Mouse (Mus musculus) heart, embryonic 13.5 days (tissue): ENCODE results near the gene Ddah1. TPM values are rescaled to one million over a fixed set of nuclear protein-coding genes. Genes with fewer than 3 reads are reported as not detected.
"Not testable (repeated sequence)": the region's sequence is repeated elsewhere in the genome, so short reads cannot be mapped to it uniquely, and the experiment has no call there.

Experiments used
- ATAC-seq: fragments of 200-750 bp; cut with Nextera tagmentation; 2 replicates; pipeline ENCODE4 v1.8.0; 2017; ENCODE audit warnings: moderate TSS enrichment; ENCODE audit not compliant: insufficient number of reproducible peaks, low FRiP score, low TSS enrichment; ENCODE audit errors: extremely low read depth
- H3K27ac ChIP-seq: fragments of 300-500 bp; sonication (generic); replicated peaks from 2 replicates; pipeline ENCODE4 v1.5.1; 2015; ENCODE audit warnings: moderate library complexity, mild to moderate bottlenecking, inconsistent platforms
- H3K27me3 ChIP-seq: fragments of 300-500 bp; sonication (generic); replicated peaks from 2 replicates; pipeline ENCODE4 v1.6.1; 2015; ENCODE audit warnings: mild to moderate bottlenecking, inconsistent platforms
- H3K36me3 ChIP-seq: fragments of 300-500 bp; sonication (generic); 2 replicates; pipeline ENCODE4 v1.6.1; 2015; ENCODE audit warnings: mild to moderate bottlenecking, inconsistent platforms
- H3K4me1 ChIP-seq: fragments of 300-500 bp; sonication (generic); 2 replicates; pipeline ENCODE4 v1.6.1; 2015; ENCODE audit warnings: inconsistent platforms
- H3K4me2 ChIP-seq: fragments of 300-500 bp; sonication (generic); 2 replicates; pipeline ENCODE4 v1.6.1; 2015; ENCODE audit warnings: inconsistent platforms, mild to moderate bottlenecking, moderate library complexity
- H3K4me3 ChIP-seq: fragments of 300-500 bp; sonication (generic); 2 replicates; pipeline ENCODE4 v1.5.1; 2015; ENCODE audit warnings: moderate library complexity, mild to moderate bottlenecking, inconsistent platforms
- H3K9ac ChIP-seq: fragments of 300-500 bp; sonication (generic); 2 replicates; pipeline ENCODE4 v1.6.1; 2015; ENCODE audit warnings: inconsistent platforms, mild to moderate bottlenecking, moderate library complexity
- H3K9me3 ChIP-seq: fragments of 300-500 bp; sonication (generic); 2 replicates; pipeline ENCODE4 v1.6.1; 2016; ENCODE audit warnings: inconsistent platforms
- WGBS: fragments of 180-500 bp; shearing (Covaris S2); methylation state at CpG from one replicate; pipeline ENCODE4 v1.1.7; 2015; ENCODE audit warnings: mixed read lengths; 5-methylcytosine and 5-hydroxymethylcytosine counted together
- polyA plus RNA-seq: library from polyadenylated mRNA; unstranded; fragments of >200 nt; fragmentation: Nextera tagmentation; extraction: Ambion mirVana; gene quantifications from 2 replicates; pipeline ENCODE4 v1.2.1, GENCODE M21; 2015

Gene Ddah1
- polyA plus RNA-seq, 1 experiment from 2014 or later, result 27.9 TPM

DNA sequence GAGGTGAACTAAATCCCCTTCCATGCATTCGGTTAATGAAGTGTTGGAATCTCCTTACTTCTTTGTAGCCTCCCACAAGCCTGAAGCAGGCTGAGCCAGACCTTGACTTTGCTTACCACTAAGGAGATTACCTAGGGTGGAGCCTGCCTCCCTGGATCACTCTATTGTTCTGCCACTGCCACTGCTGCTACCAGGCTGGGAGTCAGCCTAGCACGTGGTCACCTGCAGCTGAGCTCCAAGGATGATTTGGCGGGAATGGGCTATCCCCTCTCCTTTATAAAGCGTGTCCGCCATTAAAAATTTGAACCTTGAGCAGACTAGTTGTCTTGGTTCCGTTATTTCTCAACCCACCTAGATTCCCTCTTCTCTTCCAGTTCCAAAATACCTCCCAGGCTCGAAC, 155.5 kb downstream of the Ddah1 start:
- H3K4me2 ChIP-seq, H3K36me3 ChIP-seq, H3K9ac ChIP-seq, ATAC-seq, H3K4me3 ChIP-seq, H3K27ac ChIP-seq, H3K27me3 ChIP-seq, H3K9me3 ChIP-seq: not testable (repeated sequence)
- H3K4me1 ChIP-seq, result peaks cover 16% of the 10 kb centered on the region
- WGBS, result 72% methylated on average over 7 of the region's 7 CpGs

DNA sequence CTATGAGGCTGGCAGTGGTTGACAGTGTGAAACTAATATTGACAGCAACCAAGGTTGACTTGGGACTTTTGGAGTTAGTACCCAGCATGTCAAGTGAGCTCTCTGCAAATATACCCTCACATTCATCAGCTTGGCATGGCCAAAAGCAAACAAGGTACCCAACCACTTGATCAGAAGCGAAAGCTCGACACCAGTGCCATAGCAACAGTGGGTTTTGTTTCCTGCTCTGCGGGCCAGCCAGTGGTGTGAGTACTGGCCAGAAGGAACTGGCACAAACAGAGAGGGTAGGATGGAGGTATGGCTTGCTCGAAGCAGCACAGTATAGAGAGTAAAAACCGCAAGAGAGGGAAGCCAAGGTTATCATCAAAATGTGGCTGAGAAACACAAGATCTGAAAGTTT, 157.9 kb downstream of the Ddah1 start:
- 85% methylated on average over 5 of the region's 5 CpGs for WGBS
- Histone ChIP-seq H3K9me3 (0 out of 2 replicates have a peak, but pooled peaks cover 10% of the 10 kb centered on the region), H3K27me3 (no peaks in the 10 kb centered on the region), H3K27ac (no peak overlapping the region), H3K9ac (no peak overlapping the region), H3K36me3 (no peaks in the 10 kb centered on the region), H3K4me3 (no peak overlapping the region), H3K4me1 (peaks cover 9% of the 10 kb centered on the region), H3K4me2 (no peak overlapping the region)
- no peak for ATAC-seq

DNA sequence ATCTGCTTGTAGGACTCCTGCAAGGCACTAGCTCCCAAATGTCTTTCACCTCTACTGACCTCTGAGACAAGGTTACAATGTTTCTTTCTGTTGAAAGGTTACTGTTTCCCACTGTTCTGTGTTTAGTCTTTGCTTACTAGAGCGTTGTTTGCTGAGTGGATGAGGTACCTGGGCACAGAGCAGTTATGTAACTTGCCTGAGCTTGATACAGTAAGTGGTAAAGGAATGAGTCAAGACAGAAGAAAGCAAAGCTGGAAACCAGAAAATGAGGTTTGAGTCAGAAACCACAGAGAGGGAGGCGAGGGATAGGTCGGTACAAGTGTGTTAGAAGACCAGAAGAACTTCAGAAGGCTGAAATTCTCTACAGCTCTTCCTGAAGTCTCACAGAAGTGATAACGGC, 158.4 kb downstream of the Ddah1 start:
- Histone ChIP-seq H3K4me3 (no peak overlapping the region), H3K9ac (no peak overlapping the region), H3K27me3 (no peaks in the 10 kb centered on the region), H3K4me2 (no peak overlapping the region), H3K36me3 (no peaks in the 10 kb centered on the region), H3K9me3 (0 out of 2 replicates have a peak, but pooled peaks cover 10% of the 10 kb centered on the region), H3K27ac (no peak overlapping the region), H3K4me1 (peaks cover 11% of the 10 kb centered on the region)
- WGBS, result 51% methylated on average over 4 of the region's 4 CpGs
- no peak for ATAC-seq

DNA sequence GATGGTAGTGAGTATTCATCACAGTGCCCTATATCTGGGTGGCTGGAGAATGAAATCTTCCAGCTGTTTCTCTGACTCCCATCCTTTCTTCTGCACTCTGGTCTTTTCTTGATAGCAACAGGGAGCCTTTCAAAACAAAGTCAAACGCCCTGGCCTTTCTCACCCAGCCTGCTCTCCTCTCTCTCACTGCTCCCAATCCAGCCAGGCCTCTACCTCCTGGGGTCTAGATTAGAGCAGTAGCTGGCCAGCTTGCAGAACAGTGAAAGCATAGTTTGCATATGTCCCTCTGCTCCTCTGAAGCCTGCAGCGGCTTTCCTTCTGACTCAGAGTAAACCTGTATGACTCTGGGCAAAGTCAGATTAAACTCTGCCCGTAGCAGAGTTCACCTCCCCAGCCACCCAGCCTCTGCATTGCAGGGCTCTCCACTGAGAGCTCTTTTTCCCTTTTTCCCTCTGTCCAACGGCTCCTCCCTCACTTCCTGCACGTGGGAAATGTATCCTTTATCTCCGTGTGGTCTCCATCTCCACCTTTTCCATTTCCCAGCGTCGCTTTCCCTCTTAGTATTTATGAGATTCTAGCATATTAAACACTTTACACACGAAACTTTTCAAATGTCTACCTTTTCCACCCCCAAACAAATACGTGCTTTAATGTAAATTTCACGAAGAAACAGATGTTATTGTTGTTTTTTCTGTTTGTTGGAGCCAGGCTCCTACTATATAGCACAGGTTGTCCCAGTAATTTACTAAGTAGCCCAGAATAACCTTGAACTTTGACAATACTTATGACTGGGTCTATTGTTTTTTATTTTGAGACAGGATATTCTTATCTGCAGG, 163.8 kb downstream of the Ddah1 start, which contains the start of gene Bcl10:
Gene Bcl10, plus strand, starts transcription at position 786 of the 836 bp plus-strand sequence.
- H3K27ac ChIP-seq, result peak within 1 kb of the TSS; percentile 87
- peak within 1 kb of the TSS; percentile 73 for H3K4me2 ChIP-seq
- 22% methylated on average over 11 of the region's 11 CpGs for WGBS
- peak within 1 kb of the TSS; percentile 79 for H3K4me3 ChIP-seq
- no peaks in the 10 kb centered on the region for H3K36me3 ChIP-seq
- peaks cover 35% of the 10 kb centered on the region for H3K4me1 ChIP-seq
- H3K9ac ChIP-seq, result peak within 1 kb of the TSS; percentile 77
- no peak for ATAC-seq
- H3K9me3 ChIP-seq, result 0 out of 2 replicates have a peak, but pooled peaks cover 10% of the 10 kb centered on the region
- no peaks in the 10 kb centered on the region for H3K27me3 ChIP-seq

DNA sequence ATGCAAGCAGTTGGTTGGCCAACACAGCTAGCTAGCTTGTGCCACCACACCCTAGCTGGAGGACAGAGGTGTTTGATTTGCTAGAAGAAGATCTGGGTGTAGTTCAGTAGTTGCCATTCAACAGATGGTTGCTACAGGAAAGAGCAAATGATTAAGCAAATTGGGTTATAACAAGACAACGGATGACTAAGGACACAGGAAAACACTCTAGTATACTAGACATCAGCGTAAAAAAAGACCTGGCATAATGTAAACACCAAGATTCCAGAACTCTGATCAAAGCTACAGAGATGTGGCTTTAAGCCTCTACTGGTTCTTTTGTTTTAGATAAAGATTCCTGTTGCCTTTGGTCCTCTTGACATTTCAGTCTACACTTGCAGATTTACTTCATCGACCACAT, 164.5 kb downstream of the Ddah1 start:
- Histone ChIP-seq H3K9me3 (0 out of 2 replicates have a peak, but pooled peaks cover 10% of the 10 kb centered on the region), H3K27me3 (no peaks in the 10 kb centered on the region), H3K9ac (no peak overlapping the region), H3K4me2 (peak overlapping the region; percentile 73), H3K4me1 (peaks cover 34% of the 10 kb centered on the region), H3K4me3 (no peak overlapping the region), H3K27ac (no peak overlapping the region; the same call in 1 of the 2 replicates), H3K36me3 (peaks cover 7% of the 10 kb centered on the region)
- no peak for ATAC-seq
- 54% methylated on average over 3 of the region's 3 CpGs for WGBS

DNA sequence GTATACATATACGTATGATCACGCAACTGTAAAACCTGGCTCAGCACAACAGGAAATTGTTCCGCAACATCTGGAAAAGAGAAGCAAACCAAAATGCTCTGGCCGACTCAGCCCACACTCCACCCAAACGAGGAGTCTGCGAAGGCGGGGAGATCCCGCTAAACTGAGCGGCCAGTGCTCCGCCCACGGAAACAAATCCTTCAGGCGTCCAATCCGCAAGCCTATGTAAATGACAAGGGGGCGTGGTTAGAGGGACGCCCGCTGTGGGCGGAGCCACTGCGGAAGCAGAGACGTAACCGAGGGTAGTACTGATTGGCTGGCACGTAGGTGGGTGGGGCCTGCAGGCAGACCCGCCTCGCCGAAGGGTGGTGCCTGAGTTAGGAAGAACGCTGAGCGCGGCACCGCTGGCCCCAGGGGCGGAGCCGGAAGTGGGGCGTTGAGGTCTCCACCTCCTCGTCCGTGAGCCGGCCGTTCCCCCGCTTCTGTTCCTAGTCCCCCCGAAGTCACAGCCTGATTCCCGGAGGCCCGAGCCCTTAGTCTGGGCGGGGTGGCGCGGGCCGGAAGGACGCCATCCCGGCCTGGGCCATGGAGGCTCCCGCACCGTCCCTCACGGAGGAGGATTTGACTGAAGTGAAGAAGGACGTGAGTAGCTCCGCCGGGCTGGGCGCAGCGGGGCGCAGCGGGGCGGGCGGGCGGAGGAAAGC, 165.6 kb downstream of the Ddah1 start:
- Histone ChIP-seq H3K4me3 (peak overlapping the region; percentile 79), H3K27me3 (no peaks in the 10 kb centered on the region), H3K4me1 (peaks cover 34% of the 10 kb centered on the region), H3K4me2 (peak overlapping the region; percentile 84), H3K9me3 (0 out of 2 replicates have a peak, but pooled peaks cover under 1% of the 10 kb centered on the region), H3K36me3 (peaks cover 17% of the 10 kb centered on the region), H3K9ac (peak overlapping the region; percentile 96), H3K27ac (peak overlapping the region; percentile 96)
- ATAC-seq, result peak; percentile 100
- 1% methylated on average over 57 of the region's 58 CpGs for WGBS

DNA sequence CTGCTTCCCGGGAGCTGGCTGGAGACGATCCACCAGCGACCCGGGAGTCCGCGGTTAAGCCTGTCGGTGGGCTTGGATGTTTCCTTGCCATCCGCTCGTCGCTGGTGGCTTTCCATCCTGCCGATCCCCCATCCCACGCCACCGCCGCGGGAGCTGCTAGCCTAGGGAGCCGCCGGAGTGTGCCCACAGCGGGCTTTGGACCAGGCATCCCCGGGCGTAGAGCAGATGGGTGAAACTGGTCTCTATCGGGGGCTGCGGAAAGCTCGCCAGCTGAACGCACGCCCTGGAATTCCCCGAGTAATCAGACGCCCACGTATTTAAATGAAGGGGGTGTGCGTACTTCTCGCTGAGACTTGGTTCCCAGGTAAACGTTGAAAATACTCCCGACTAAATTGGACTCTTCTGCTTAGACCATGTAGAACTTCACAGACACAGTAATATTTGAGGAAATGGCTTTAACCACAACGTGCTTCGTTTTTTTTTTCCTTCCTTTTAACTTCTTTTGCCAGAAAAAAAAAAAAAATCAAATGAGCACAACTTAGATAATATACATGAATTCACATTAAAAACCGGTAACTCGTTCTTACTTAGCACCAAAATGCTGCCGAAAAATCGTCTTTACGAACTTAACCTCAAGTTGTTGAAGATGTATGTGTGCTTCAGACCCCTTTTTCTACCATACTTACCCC, 166.3 kb downstream of the Ddah1 start:
- H3K4me2 ChIP-seq, result peak overlapping the region; percentile 84
- peak overlapping the region; percentile 96 for H3K27ac ChIP-seq
- no peaks in the 10 kb centered on the region for H3K27me3 ChIP-seq
- peaks cover 34% of the 10 kb centered on the region for H3K4me1 ChIP-seq
- WGBS, result 3% methylated on average over 39 of the region's 39 CpGs
- H3K9ac ChIP-seq, result peak overlapping the region; percentile 96
- peak; percentile 0; the same call in 1 of the 2 replicates for ATAC-seq
- no peaks in the 10 kb centered on the region for H3K9me3 ChIP-seq
- peak overlapping the region; percentile 79 for H3K4me3 ChIP-seq
- peaks cover 21% of the 10 kb centered on the region for H3K36me3 ChIP-seq

DNA sequence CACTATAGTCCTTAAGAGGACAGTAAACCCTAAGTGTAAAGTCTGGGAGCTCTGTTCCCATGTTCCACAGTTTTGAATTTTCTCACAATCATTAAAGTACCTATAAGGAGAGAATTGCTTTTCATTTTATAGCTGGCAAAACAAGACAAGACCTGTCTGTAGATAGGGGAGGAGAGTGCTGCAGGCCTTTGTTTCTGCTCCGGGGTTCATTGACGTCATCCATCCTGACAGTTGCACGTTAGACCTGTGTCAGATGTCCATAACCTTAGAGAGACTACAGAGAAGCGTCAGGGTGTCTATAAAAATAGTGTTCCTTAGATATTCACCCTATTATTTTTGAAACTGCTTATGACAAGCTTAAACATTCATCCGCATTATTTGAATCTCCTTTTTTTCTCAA, 167.0 kb downstream of the Ddah1 start:
- no peak for ATAC-seq
- Histone ChIP-seq H3K27ac (0 out of 2 replicates have a peak overlapping the region, but pooled peaks have one; percentile 96), H3K9ac (peak overlapping the region; percentile 96), H3K9me3 (no peaks in the 10 kb centered on the region), H3K27me3 (no peaks in the 10 kb centered on the region), H3K4me3 (peak overlapping the region; percentile 79), H3K4me2 (peak overlapping the region; percentile 84), H3K36me3 (peaks cover 28% of the 10 kb centered on the region), H3K4me1 (peaks cover 34% of the 10 kb centered on the region)
- 59% methylated on average over 5 of the region's 5 CpGs for WGBS

DNA sequence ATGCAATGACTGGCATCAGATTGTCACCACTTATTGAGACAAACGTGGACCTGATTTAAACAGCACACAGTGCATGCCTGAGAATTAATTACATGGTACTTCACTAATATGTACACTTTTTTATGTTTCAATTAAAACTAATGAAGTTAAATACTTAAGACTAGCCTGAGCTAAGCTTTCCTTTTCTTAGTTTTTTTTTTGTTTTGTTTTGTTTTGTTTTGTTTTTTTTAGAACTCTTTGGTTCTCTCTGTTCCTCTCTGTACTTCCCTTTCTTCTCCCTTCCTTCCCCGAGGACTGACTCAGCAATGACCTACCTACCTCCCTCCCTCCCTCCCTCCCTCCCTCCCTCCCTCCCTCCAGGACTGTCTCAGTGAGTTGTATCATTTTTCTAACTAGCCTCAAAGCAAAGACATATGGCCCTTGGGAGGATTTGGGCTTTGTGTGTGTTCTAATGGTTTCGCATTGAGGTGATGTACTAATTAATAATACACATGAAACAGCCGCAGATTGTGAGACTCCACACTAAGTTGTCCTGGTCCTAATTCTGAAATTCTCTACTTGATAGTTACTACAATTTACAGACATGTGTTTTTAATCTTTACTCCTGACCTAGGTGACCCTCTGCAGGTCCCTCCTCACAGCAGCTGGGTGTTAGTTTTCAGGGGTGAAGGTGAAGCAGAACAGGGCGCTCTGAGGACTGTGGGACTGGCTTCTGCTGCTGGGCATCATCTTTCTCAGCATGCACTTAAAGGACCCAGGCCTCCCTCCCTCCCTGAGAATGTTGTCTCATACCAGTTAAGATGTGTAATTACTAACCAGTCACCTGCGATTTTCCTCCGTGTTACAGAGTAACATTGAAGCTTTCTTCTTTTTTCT, 171.3 kb downstream of the Ddah1 start:
- ATAC-seq, result no peak
- Histone ChIP-seq H3K27me3 (no peaks in the 10 kb centered on the region), H3K4me1 (peaks cover 16% of the 10 kb centered on the region), H3K9me3 (no peaks in the 10 kb centered on the region), H3K4me3 (no peak overlapping the region), H3K27ac (no peak overlapping the region), H3K36me3 (peaks cover 68% of the 10 kb centered on the region), H3K4me2 (no peak overlapping the region), H3K9ac (no peak overlapping the region)
- WGBS, result 72% methylated on average over 7 of the region's 7 CpGs

DNA sequence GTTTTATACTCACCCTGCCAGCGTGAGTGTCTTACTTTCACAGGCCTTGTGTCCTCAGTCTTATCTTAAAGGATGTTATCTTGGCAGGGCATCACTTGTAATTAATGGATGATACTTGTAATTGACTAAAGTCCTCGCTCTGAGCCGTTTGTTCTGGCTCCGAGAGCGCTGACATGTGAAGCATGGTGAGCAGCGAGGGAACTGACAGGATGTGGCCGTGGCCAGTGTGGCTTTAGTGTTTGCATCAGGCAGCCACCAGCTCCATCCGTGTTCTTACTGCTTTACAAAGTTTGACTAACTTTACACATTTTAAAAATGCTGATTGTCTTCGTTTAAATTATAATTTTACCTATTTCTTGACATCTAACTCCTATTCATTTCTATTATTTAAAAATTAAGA, 175.4 kb downstream of the Ddah1 start:
- Histone ChIP-seq H3K27me3 (no peaks in the 10 kb centered on the region), H3K36me3 (peaks cover 53% of the 10 kb centered on the region), H3K4me2 (no peak overlapping the region), H3K4me3 (no peak overlapping the region), H3K9me3 (no peaks in the 10 kb centered on the region), H3K9ac (no peak overlapping the region), H3K27ac (no peak overlapping the region), H3K4me1 (peaks cover 3% of the 10 kb centered on the region)
- 65% methylated on average over 9 of the region's 9 CpGs for WGBS
- ATAC-seq, result no peak
